Mouse (Mus musculus) heart, postnatal 25 days (tissue): ENCODE measurements around the gene Sema3e. TPM values are rescaled to one million over a fixed set of nuclear protein-coding genes. Genes with fewer than 3 reads are reported as not detected.

ENCODE experiments used
- DNase-seq: peaks from one replicate; pipeline ENCODE4 v3.0.0; 2022; ENCODE audit warnings: low spot score
- intact Hi-C: fragments of 180-260 bp; cut with DNase I; formaldehyde crosslinking; loops from one replicate; pipeline ENCODE4 v1.15.1; 2025
- total RNA-seq, 2 experiments: library from RNA; stranded (reverse); gene quantifications; 2 replicates each; pipeline ENCODE4 v1.2.3; 2021

Sema3e gene
- under 1 TPM; 0.14 to 0.36 TPM for total RNA-seq

DNA sequence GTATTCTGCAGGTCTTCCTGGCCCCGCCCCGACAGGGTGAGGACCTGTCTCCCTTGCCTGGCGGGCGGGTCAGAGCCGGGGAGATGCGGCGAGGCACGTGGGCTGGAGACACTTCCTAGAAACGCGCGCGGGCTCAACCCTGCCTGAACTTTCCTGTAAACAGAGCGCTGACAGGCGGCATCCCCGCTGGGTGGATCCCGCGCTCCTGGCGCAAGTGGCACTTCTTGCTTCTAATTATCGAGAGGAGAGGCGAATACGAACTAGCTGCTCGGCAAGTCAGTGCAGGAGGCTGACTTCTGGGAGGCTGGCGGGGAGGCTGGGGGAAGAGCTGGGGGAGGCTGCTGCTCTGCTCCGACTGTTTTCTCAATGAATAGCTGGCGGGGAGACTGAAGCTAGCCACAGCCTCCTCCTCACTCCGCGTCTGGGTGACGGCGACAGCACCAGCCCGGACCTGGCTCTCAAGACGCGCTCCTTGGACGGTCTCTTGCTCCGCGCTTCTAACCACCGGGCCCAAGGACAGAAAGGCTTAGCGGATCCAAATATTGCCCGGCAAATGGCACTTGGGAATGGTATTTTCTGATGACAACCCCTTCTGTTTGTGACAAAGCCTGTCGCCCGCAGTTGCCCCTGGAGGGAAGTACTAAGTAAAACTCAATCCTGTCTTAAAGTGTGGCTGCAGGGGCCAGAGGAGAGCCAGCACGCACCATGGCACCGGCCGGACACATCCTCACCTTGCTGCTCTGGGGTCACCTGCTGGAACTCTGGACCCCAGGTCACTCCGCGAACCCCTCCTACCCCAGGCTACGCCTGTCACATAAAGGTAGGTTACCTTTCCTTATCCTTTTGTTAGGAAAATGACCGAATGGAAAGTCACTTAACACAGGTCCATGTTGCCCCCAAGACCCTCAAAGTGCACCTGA lies at the start of gene Sema3e:
Sema3e (plus strand) TSS at position 72 of the 920 bp plus-strand sequence.
- no peak for DNase-seq
- intact Hi-C loops: no loop called here

- DNase-seq: no peak
- intact Hi-C loops: no loop called here
These were observed 47.5 kb upstream of the Sema3e start for GRCm38 (mm10) chr5:13977576-13977975.

DNA sequence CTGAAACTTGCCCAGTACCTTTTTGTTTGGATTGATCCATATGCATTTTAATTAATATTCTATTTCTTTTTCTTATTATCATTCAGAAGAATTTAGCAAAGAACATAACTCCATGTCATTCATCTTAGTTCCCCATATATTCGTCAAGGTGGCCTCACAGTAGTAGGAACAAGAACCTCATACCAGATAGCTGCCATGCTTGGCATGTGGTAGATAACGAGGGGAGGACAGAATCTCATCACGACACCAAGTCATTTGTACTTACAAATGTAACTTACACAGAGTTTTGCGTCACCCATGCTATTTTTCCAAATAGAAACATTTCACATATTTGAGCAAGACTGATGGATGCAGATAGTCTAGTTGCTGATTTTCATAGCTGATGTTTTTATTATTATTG lies 45.9 kb upstream of the Sema3e start:
- intact Hi-C loops: no loop called here
- no peak for DNase-seq

DNA sequence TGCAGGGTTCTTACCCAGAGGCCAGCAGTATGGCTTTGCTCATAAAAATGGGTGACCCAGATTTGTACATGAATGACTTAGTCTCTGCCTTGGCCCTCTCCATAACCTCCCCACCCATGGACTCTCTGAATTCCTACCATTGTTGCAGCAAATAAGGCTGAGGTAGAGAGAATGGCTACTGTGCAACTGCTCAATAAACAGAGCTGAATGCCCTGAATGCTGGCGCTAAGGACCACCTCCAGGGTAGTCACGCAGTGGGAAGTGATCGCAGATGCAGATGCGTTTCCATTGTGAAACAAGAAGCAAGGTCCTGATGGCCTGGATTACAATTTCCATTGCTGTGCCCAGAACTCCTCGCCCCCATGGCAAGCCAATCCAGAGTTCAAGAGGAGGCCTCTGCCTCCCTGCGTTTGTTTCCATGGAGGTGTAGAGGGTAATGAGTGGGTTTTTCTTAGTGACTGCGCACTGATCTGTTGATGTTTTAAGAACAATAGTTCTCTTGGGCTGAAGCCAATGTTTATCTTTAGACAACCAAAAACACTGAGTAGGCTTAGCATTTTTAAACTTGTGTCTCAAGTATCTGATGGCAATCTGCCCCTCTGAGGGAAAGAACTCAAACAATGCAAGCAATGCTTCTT lies 42.5 kb upstream of the Sema3e start:
- no peak for DNase-seq
- intact Hi-C loops: no loop called here

- no peak for DNase-seq
- intact Hi-C loops: no loop called here
These were observed 41.5 kb upstream of the Sema3e start for GRCm38 (mm10) chr5:13983608-13984007.

DNA sequence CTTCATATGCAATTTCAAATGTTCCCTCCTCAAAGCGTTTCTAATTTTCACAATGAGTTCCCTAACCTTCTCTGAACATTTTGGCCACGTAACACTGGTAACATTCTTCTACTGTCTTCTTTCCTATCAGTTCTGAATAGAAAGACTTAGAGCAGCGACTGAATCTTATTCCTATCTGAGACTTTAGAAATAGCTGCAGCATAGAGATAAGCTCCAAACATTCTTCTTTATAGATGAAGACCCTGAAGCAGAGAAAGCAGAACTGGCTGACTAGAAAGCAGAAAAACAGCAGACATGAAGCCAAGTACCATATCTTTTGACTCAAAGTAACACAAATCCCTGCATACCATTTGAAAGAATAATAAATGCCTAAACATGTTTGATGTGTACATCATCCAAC lies 39.4 kb upstream of the Sema3e start:
- intact Hi-C loops: no loop called here

DNA sequence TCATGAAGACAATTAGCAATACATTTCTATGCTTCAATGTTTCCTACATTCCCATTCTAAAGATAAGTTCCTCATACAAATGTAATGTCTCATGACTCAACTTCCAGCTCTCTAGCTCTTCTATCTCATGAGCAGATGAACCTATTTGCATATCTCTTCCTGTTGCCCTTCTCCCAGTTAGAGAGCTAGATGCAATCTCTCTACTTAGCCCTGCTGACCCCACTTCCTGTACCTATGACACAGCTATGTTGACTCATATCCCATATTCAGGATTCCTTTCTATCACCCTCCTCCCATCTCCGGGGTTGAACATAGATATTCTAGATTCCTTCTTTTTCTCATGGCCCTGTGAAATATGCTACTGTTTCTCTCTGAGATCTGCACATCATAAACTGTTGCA lies 38.0 kb upstream of the Sema3e start:
- intact Hi-C loops: no loop called here
- DNase-seq: no peak

More for the DNA sequence above, 39.4 kb upstream of the Sema3e start:
- no peak for DNase-seq

GRCm38 (mm10) chr5:13988023-13988422 lies 37.1 kb upstream of the Sema3e start:
- intact Hi-C loops: no loop called here
- no peak for DNase-seq

GRCm38 (mm10) chr5:13992734-13993396 lies 32.2 kb upstream of the Sema3e start:
- no peak for DNase-seq
- intact Hi-C loops: no loop called here

DNA sequence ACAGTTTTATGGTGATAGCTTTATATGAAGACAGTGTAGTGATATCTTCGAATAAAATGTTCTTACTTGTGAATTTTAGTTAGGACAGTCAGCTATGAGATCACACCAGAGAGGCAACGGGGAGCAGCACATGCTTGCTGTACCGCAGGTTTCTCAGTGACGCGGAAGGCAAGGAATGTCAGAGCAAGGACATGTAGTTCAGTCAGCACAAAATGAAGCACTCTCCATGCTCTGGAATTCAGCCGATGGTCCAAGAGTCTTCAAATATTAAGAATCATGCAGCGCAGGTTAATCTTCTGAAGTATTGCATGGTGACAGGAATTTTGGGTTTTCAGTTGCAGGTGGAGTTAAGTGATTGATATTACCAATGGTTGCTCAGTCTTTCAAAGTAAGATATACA lies 3.3 kb downstream of the Sema3e start:
- DNase-seq: no peak
- intact Hi-C loops: no loop called here

GRCm38 (mm10) chr5:14030796-14031195 lies 5.7 kb downstream of the Sema3e start:
- DNase-seq: no peak
- intact Hi-C loops: no loop called here

DNA sequence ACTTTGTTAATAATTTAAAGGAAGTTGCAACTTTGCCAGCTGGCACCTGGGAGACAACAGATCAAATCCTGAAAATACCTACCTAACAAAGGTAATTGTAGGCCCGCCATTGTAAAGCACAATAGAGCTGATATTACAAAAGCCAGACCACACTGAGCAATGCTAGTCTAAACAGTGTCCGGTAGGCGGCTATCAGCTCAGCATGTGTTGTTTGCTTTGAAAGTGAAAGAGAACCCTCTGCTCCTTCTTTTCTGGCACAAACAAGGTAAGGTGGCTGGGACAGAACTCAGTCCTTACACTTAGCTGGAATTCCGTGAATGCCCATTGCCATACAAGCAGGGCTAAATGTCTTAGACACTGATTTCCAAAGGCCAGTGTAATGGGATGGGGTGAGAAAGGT lies 7.0 kb downstream of the Sema3e start:
- intact Hi-C loops: no loop called here
- no peak for DNase-seq

GRCm38 (mm10) chr5:14033302-14033701 lies 8.2 kb downstream of the Sema3e start:
- intact Hi-C loops: no loop called here

DNA sequence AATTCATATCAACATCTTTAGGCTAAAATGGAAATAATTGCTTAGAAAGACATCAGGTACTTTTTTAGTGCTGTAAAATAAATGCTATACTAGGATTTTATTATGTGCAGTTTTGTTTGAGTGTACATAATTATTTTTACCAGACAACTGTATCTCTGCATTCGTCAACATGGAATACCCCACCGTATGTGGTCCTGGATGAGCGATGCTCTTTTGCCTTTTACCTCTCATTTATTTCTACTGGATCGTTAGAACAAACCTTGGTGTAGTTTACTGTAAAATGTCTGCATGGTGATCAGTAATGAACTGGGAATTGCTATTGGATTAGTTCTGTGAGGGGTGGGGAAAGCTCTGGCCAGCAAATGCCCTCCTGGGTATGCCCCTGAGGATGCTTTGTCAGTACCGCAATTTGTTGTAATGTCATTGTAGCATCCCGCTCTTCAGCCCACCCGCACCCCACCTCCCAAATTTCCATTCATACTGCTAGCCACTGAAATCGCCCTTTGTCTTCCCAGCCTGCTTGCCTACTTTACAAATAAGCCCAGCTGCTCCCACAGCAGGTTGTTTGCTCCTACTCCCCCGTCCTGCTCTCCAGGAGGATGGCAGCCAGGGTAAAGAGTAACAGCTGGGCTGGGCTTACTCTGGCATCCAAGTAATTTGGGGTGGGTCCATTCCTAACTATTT lies 13.9 kb downstream of the Sema3e start:
- DNase-seq: no peak
- intact Hi-C loops: no loop called here

More at GRCm38 (mm10) chr5:14033302-14033701, 8.2 kb downstream of the Sema3e start:
- no peak for DNase-seq

DNA sequence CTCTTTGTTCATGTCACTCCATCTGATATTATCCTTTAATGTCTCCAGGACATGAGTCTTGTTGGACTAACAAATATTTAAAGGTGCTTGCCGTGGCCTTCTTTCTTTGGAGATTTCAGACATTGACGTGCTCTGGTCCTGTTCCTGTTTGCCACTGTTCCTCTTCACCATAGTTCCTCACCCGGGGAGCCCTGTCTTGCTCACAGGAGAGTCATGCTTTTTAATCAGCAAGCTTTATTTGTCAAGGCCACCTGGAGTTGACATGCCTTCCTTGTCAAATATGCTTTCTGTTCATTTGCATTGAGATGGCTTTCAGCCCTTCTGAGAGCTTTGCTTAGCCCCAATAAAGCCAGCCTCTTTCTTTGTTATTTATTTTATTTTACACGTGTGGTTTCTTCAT lies 15.1 kb downstream of the Sema3e start:
- intact Hi-C loops: no loop called here
- no peak for DNase-seq

GRCm38 (mm10) chr5:14043116-14043515 lies 18.0 kb downstream of the Sema3e start:
- DNase-seq: no peak
- intact Hi-C loops: no loop called here

DNA sequence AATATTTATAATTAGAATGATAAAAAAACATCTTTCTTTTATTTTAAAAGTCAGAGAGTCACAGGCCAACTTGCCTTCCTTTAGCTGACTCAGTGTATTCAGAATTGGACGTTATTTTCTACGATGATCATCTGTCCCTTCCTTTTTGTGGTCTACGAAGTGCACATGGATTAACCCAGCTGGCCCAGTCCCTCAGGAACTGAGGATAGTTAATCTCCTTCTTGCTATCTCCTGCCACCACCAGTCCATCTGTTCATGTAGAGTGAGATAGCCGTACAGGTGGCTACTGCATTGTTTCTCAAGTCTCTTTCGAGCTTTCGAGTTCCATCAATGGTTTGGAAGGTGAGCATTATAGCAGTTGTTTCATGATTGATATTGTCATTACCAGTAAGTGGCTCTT lies 18.9 kb downstream of the Sema3e start:
- DNase-seq: no peak
- intact Hi-C loops: no loop called here

GRCm38 (mm10) chr5:14048660-14049059 lies 23.6 kb downstream of the Sema3e start:
- DNase-seq: no peak

GRCm38 (mm10) chr5:14054472-14054871 lies 29.4 kb downstream of the Sema3e start:
- no peak for DNase-seq
- intact Hi-C loops: no loop called here

More at GRCm38 (mm10) chr5:14048660-14049059, 23.6 kb downstream of the Sema3e start:
- intact Hi-C loops: no loop called here

DNA sequence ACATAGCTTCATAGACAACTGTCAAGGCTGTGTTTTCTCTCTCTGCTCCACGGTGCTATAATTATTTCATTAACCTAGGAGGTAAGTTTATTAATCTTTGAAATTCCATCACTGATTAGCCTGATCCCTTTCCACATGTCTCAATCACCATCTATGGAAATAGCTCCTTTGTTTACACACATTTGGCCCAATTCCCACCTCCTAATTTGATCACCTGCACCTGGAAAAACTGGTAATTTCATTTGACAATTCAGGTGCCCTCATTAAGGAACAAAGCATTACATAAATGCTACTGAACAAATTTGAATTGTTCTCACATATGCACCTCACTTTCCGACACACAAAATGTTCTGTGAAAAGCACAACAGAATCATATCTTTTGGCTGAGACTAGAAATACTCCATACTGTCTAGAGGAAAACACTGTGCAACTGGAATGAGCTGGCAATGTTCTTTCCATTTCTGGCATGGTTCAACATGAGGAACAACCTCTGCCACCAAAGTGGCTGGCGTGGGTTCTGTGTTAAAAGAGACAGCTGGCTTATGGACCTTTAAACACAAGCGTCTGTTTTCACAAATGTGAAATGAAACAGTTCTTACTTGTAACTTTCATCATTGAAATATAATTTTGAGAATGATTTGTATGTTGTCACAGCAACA lies 34.9 kb downstream of the Sema3e start:
- no peak for DNase-seq
- intact Hi-C loops: no loop called here
